In the genomic region with DNA sequence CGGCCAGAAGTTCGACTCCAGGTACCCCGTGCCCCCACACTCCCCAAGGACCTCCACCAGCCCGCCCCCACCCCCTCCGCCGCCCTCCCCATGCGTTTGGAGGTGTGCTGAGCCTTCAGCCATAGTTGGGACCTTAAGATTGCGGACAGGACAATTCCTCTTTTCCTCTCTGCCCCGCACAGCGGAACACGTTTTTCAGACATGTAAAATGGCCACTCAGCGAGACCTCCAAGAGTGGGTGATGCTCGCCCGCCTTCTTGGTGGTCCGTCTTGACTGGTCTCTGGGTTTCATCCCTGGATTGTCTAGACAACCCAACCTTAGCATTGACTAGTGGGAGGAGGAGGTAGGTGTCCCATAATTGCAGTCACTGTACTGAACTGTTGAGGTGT, we compare ENCODE assay signal across 8 mouse cellular contexts. TPM values are rescaled to one million over a fixed set of nuclear protein-coding genes. Genes with fewer than 3 reads are reported as not detected.
DNase-seq lines count a peak whose midpoint lies in the region; ATAC-seq lines count a peak whose summit lies in the region.

No protein-coding gene starts in this region.

- DNase-seq in neural tube, embryonic 11.5 days (ENCODE audit: low spot score): no peak
- DNase-seq in neural tube, embryonic 10.5 days (ENCODE audit: extremely low spot score, low spot score): no peak
- peak; percentile 21 for DNase-seq in midbrain, embryonic 14.5 days
- DNase-seq in adrenal gland, postnatal 14 days: no peak
- no peak for DNase-seq in adrenal gland, postnatal 10 days
- DNase-seq in thymus, postnatal 0 days (ENCODE audit: low spot score): no peak

- WGBS in neural tube, embryonic 11.5 days: 3% methylated on average over 15 of the region's 15 CpGs
- 2% methylated on average over 15 of the region's 15 CpGs for WGBS in embryonic facial prominence, embryonic 15.5 days
- WGBS in intestine, embryonic 15.5 days: 2% methylated on average over 15 of the region's 15 CpGs
- 4% methylated on average over 15 of the region's 15 CpGs for WGBS in midbrain, embryonic 14.5 days

- H3K27ac ChIP-seq in neural tube, embryonic 11.5 days (ENCODE audit: low read depth, low read length): peak overlapping the region; percentile 39; the same call in 1 of the 2 replicates
- H3K27ac ChIP-seq in embryonic facial prominence, embryonic 15.5 days (replicated peaks): peak overlapping the region; percentile 89
- peak overlapping the region; percentile 83 for H3K27ac ChIP-seq in intestine, embryonic 15.5 days
- 0 out of 2 replicates have a peak overlapping the region, but pooled peaks have one; percentile 34 for H3K27ac ChIP-seq in midbrain, embryonic 14.5 days (replicated peaks; ENCODE audit: low read depth, low read length)

- no peaks in the 10 kb centered on the region for H3K9me3 ChIP-seq in neural tube, embryonic 11.5 days (ENCODE audit: control insufficient read depth, low read length)
- H3K9me3 ChIP-seq in embryonic facial prominence, embryonic 15.5 days (replicated peaks): no peaks in the 10 kb centered on the region
- H3K9me3 ChIP-seq in intestine, embryonic 15.5 days: no peaks in the 10 kb centered on the region
- no peaks in the 10 kb centered on the region for H3K9me3 ChIP-seq in midbrain, embryonic 14.5 days (ENCODE audit: control insufficient read depth, low read length)

- H3K36me3 ChIP-seq in neural tube, embryonic 11.5 days (ENCODE audit: control insufficient read depth, insufficient read depth, low read length): no peaks in the 10 kb centered on the region; the same call in 1 of the 2 replicates
- H3K36me3 ChIP-seq in embryonic facial prominence, embryonic 15.5 days: peaks cover 5% of the 10 kb centered on the region; the same call in 1 of the 2 replicates
- H3K36me3 ChIP-seq in intestine, embryonic 15.5 days: 0 out of 2 replicates have a peak, but pooled peaks cover 9% of the 10 kb centered on the region
- H3K36me3 ChIP-seq in midbrain, embryonic 14.5 days (ENCODE audit: control insufficient read depth, insufficient read depth, low read length): no peaks in the 10 kb centered on the region

- peak overlapping the region; percentile 58 for H3K4me3 ChIP-seq in neural tube, embryonic 11.5 days (ENCODE audit: low read depth, low read length)
- peak overlapping the region; percentile 73 for H3K4me3 ChIP-seq in embryonic facial prominence, embryonic 15.5 days (replicated peaks)
- peak overlapping the region; percentile 79 for H3K4me3 ChIP-seq in intestine, embryonic 15.5 days (replicated peaks)
- H3K4me3 ChIP-seq in midbrain, embryonic 14.5 days (replicated peaks; ENCODE audit: low read depth, low read length): peak overlapping the region; percentile 53

- peak overlapping the region; percentile 77 for H3K9ac ChIP-seq in neural tube, embryonic 11.5 days (ENCODE audit: low read length)
- peak overlapping the region; percentile 70 for H3K9ac ChIP-seq in embryonic facial prominence, embryonic 15.5 days
- peak overlapping the region; percentile 75 for H3K9ac ChIP-seq in intestine, embryonic 15.5 days
- peak overlapping the region; percentile 66 for H3K9ac ChIP-seq in midbrain, embryonic 14.5 days (replicated peaks; ENCODE audit: low read length)

- peak; percentile 45; the same call in 1 of the 2 replicates for ATAC-seq in neural tube, embryonic 11.5 days (ENCODE audit: insufficient read depth, low FRiP score, low TSS enrichment)
- no peak for ATAC-seq in embryonic facial prominence, embryonic 15.5 days (ENCODE audit: insufficient number of reproducible peaks, low FRiP score, low TSS enrichment, low read depth)
- ATAC-seq in intestine, embryonic 15.5 days: no peak; the same call in 1 of the 2 replicates
- peak; percentile 7; the same call in 1 of the 2 replicates for ATAC-seq in midbrain, embryonic 14.5 days (ENCODE audit: low FRiP score, low TSS enrichment)

- peak overlapping the region; percentile 71 for H3K4me2 ChIP-seq in neural tube, embryonic 11.5 days (ENCODE audit: low read depth)
- H3K4me2 ChIP-seq in embryonic facial prominence, embryonic 15.5 days (replicated peaks): peak overlapping the region; percentile 61
- peak overlapping the region; percentile 72 for H3K4me2 ChIP-seq in intestine, embryonic 15.5 days (replicated peaks)
- H3K4me2 ChIP-seq in midbrain, embryonic 14.5 days (ENCODE audit: low read length): peak overlapping the region; percentile 86

- no peaks in the 10 kb centered on the region for H3K4me1 ChIP-seq in neural tube, embryonic 11.5 days (ENCODE audit: control insufficient read depth, insufficient read depth, low read length)
- H3K4me1 ChIP-seq in embryonic facial prominence, embryonic 15.5 days: peaks cover 18% of the 10 kb centered on the region
- H3K4me1 ChIP-seq in intestine, embryonic 15.5 days (replicated peaks): no peaks in the 10 kb centered on the region
- peaks cover 4% of the 10 kb centered on the region; the same call in 1 of the 2 replicates for H3K4me1 ChIP-seq in midbrain, embryonic 14.5 days (ENCODE audit: control insufficient read depth, insufficient read depth, low read length)

- no peaks in the 10 kb centered on the region for H3K27me3 ChIP-seq in neural tube, embryonic 11.5 days (ENCODE audit: control insufficient read depth, insufficient read depth, low read length)
- no peaks in the 10 kb centered on the region for H3K27me3 ChIP-seq in embryonic facial prominence, embryonic 15.5 days
- H3K27me3 ChIP-seq in intestine, embryonic 15.5 days (replicated peaks): no peaks in the 10 kb centered on the region
- no peaks in the 10 kb centered on the region for H3K27me3 ChIP-seq in midbrain, embryonic 14.5 days (ENCODE audit: control insufficient read depth, insufficient read depth, low read length)

RNA-seq across cellular contexts. Expression of a gene that starts 0.5 kb away (rescaled TPM):
- 61.0 and 61.7 TPM in 2 replicates for polyA plus RNA-seq in neural tube, embryonic 11.5 days (2014; fragmentation: Nextera tagmentation; extraction: Ambion mirVana)
- polyA plus RNA-seq in embryonic facial prominence, embryonic 15.5 days (2015; fragmentation: Nextera tagmentation; extraction: Ambion mirVana): 218 and 222 TPM in 2 replicates
- 106 and 109 TPM in 2 replicates for polyA plus RNA-seq in intestine, embryonic 15.5 days (2015; fragmentation: Nextera tagmentation; extraction: Ambion mirVana)
- polyA plus RNA-seq in midbrain, embryonic 14.5 days (2014; fragmentation: Nextera tagmentation; extraction: Ambion mirVana): 13.9 and 24.9 TPM in 2 replicates
- 72.1 and 73.3 TPM in 2 replicates for total RNA-seq in adrenal gland, postnatal 14 days (2021)
- total RNA-seq in adrenal gland, postnatal 10 days (2021): 10 to 100 TPM; 92.6 to 92.7 TPM
- polyA plus RNA-seq in thymus, postnatal 0 days (2015; fragmentation: Nextera tagmentation; extraction: Ambion mirVana): 27.6 and 29.0 TPM in 2 replicates

RNA-seq across cellular contexts. Expression of a gene that starts 34.8 kb away (rescaled TPM):
- polyA plus RNA-seq in neural tube, embryonic 11.5 days (2014; fragmentation: Nextera tagmentation; extraction: Ambion mirVana): 31.2 and 33.9 TPM in 2 replicates
- 25.5 and 29.0 TPM in 2 replicates for polyA plus RNA-seq in embryonic facial prominence, embryonic 15.5 days (2015; fragmentation: Nextera tagmentation; extraction: Ambion mirVana)
- 20.9 and 23.5 TPM in 2 replicates for polyA plus RNA-seq in intestine, embryonic 15.5 days (2015; fragmentation: Nextera tagmentation; extraction: Ambion mirVana)
- polyA plus RNA-seq in midbrain, embryonic 14.5 days (2014; fragmentation: Nextera tagmentation; extraction: Ambion mirVana): 28.8 and 31.0 TPM in 2 replicates
- total RNA-seq in adrenal gland, postnatal 14 days (2021): 36.7 and 37.6 TPM in 2 replicates
- 10 to 100 TPM; 36.2 to 36.7 TPM for total RNA-seq in adrenal gland, postnatal 10 days (2021)
- polyA plus RNA-seq in thymus, postnatal 0 days (2015; fragmentation: Nextera tagmentation; extraction: Ambion mirVana): 19.0 and 22.6 TPM in 2 replicates

Comparison
In these comparisons a context has a peak if more than half of its experiments do, and no peak if none do; other contexts are left out.
1. ATAC-seq: peak in neural tube, embryonic 11.5 days (single experiment) and midbrain, embryonic 14.5 days (single experiment); none in embryonic facial prominence, embryonic 15.5 days (single experiment) and intestine, embryonic 15.5 days (single experiment).
2. H3K27ac ChIP-seq: peak in every context shown above with its lines; median percentile 89 in embryonic facial prominence, embryonic 15.5 days; 83 in intestine, embryonic 15.5 days; 39 in neural tube, embryonic 11.5 days; 34 in midbrain, embryonic 14.5 days.
3. Peak in every context shown above with its lines, with median percentiles within 50 percentile points of each other: H3K4me2 ChIP-seq, H3K4me3 ChIP-seq and H3K9ac ChIP-seq.